ENCODE assay signal across 8 mouse cellular contexts in genomic region chr9:69398453-69398850, GRCm38 (mm10). TPM values are rescaled to one million over a fixed set of nuclear protein-coding genes. Genes with fewer than 3 reads are reported as not detected.
DNase-seq lines count a peak whose midpoint lies in the region; ATAC-seq and TF ChIP-seq lines count a peak whose summit lies in the region.

No protein-coding gene starts in this region.

- intact Hi-C loops in left cerebral cortex, postnatal 14 days (cut with DNase I): no loop called here

- H3K36me3 ChIP-seq in midbrain, embryonic 16.5 days (ENCODE audit: control insufficient read depth, insufficient read depth, low read length): no peaks in the 10 kb centered on the region

- H3K27me3 ChIP-seq in midbrain, embryonic 16.5 days (ENCODE audit: control insufficient read depth, insufficient read depth, low read depth, low read length): no peaks in the 10 kb centered on the region

- no peaks in the 10 kb centered on the region for H3K9me3 ChIP-seq in midbrain, embryonic 16.5 days (replicated peaks; ENCODE audit: control insufficient read depth, low read length, poor library complexity, severe bottlenecking)

- H3K4me1 ChIP-seq in cortical plate, adult 2 months (ENCODE audit: control insufficient read depth, insufficient read depth, low read length): peaks cover 3% of the 10 kb centered on the region; the same call in 1 of the 2 replicates
- peaks cover 7% of the 10 kb centered on the region for H3K4me1 ChIP-seq in midbrain, embryonic 16.5 days (ENCODE audit: control insufficient read depth, insufficient read depth, low read length)

- peak; percentile 22 for ATAC-seq in inflammation-experienced regulatory T-cells, adult 6 months
- peak; percentile 38; the same call in 1 of the 2 replicates for ATAC-seq in midbrain, embryonic 16.5 days

- H3K27ac ChIP-seq in layer of hippocampus, adult 2 months: peak overlapping the region; percentile 97
- H3K27ac ChIP-seq in cortical plate, adult 2 months (ENCODE audit: insufficient read depth, low read length): peak overlapping the region; percentile 92; the same call in 1 of the 2 replicates
- H3K27ac ChIP-seq in midbrain, embryonic 16.5 days (ENCODE audit: low read length): peak overlapping the region; percentile 90

- 17% methylated on average over 10 of the region's 10 CpGs for WGBS in midbrain, embryonic 16.5 days

- H3K4me2 ChIP-seq in midbrain, embryonic 16.5 days (ENCODE audit: low read length): peak overlapping the region; percentile 75

- peak in 1 of 2 experiments; percentile 10 for DNase-seq in layer of hippocampus, adult 2 months (ENCODE audit: low spot score in 2 of 2)
- DNase-seq in layer of hippocampus, adult 9-11 months: no peak
- no peak for DNase-seq in adrenal gland, adult 8-10 months
- no peak for DNase-seq in layer of hippocampus, adult 18-20 months (ENCODE audit: low spot score in 2 of 2)
- DNase-seq in left cerebral cortex, postnatal 14 days (ENCODE audit: low spot score in 2 of 2): no peak

- TF ChIP-seq CTCF in layer of hippocampus, adult 2 months (conservative IDR thresholded peaks at IDR 0.05): no peak
- no peak for TF ChIP-seq CTCF in cortical plate, adult 2 months (IDR thresholded peaks at IDR 0.05; ENCODE audit: extremely low read depth, insufficient read depth, low read length)

- H3K9ac ChIP-seq in midbrain, embryonic 16.5 days (ENCODE audit: low read depth, low read length): peak overlapping the region; percentile 88

- H3K4me3 ChIP-seq in layer of hippocampus, adult 2 months: peak overlapping the region; percentile 89
- H3K4me3 ChIP-seq in cortical plate, adult 2 months (ENCODE audit: insufficient read depth, low read length): peak overlapping the region; percentile 91
- H3K4me3 ChIP-seq in midbrain, embryonic 16.5 days (ENCODE audit: low read depth, low read length): peak overlapping the region; percentile 66

- TF ChIP-seq POLR2A in cortical plate, adult 2 months (IDR thresholded peaks at IDR 0.05; ENCODE audit: extremely low read depth, insufficient read depth, low read length): no peak

RNA-seq across cellular contexts. Expression of gene Ice2, which starts 0.7 kb away (rescaled TPM):
- 10 to 100 TPM; 12.1 to 12.3 TPM for total RNA-seq in layer of hippocampus, adult 2 months (2021)
- polyA plus RNA-seq in cortical plate, adult 2 months (2012; rRNA removed): 7.6 TPM in 2 replicates
- 10 to 100 TPM; 11.1 to 22.0 (median 21.5) TPM for polyA plus RNA-seq in inflammation-experienced regulatory T-cells, adult 6 months (2017; shearing (Covaris generic))
- 9.8 and 11.7 TPM in 2 replicates for polyA plus RNA-seq in midbrain, embryonic 16.5 days (2015; fragmentation: Nextera tagmentation; extraction: Ambion mirVana)
- 10 to 100 TPM; 13.9 to 22.5 (median 18.6) TPM for total RNA-seq in adrenal gland, adult 8-10 months (2022)
- 10 to 100 TPM; 10.8 to 11.4 TPM for total RNA-seq in layer of hippocampus, adult 18-20 months (2021)
- 10 to 100 TPM in 1 of 2 experiments, 1 to 10 TPM in 1; 7.4 to 10.9 TPM for total RNA-seq in left cerebral cortex, postnatal 14 days (2021)

RNA-seq across cellular contexts. Expression of gene Anxa2, which starts 55.0 kb away (rescaled TPM):
- 1 to 10 TPM; 8.8 to 9.6 TPM for total RNA-seq in layer of hippocampus, adult 2 months (2021)
- polyA plus RNA-seq in cortical plate, adult 2 months (2012; rRNA removed): 18.0 and 23.7 TPM in 2 replicates
- polyA plus RNA-seq in inflammation-experienced regulatory T-cells, adult 6 months (2017; shearing (Covaris generic)): 100 to 1,000 TPM; 114 to 717 (median 120) TPM
- 95.3 and 96.4 TPM in 2 replicates for polyA plus RNA-seq in midbrain, embryonic 16.5 days (2015; fragmentation: Nextera tagmentation; extraction: Ambion mirVana)
- total RNA-seq in adrenal gland, adult 8-10 months (2022): 100 to 1,000 TPM; 281 to 586 (median 466) TPM
- total RNA-seq in layer of hippocampus, adult 18-20 months (2021): 1 to 10 TPM; 8.7 to 9.2 TPM
- 10 to 100 TPM; 14.4 to 18.8 TPM for total RNA-seq in left cerebral cortex, postnatal 14 days (2021)

Comparison
In these comparisons a context has a peak if more than half of its experiments do, and no peak if none do; other contexts are left out.
1. RNA of gene Anxa2, which starts 55.0 kb away (total RNA-seq): 281 to 586 TPM in adrenal gland, adult 8-10 months; 14.4 to 18.8 TPM in left cerebral cortex, postnatal 14 days, 8.8 to 9.6 TPM in layer of hippocampus, adult 2 months and 8.7 to 9.2 TPM in layer of hippocampus, adult 18-20 months; every median in the first group is over 10 times any median in the second.
2. Peak in every context shown above with its lines, with median percentiles within 50 percentile points of each other: H3K27ac ChIP-seq and H3K4me3 ChIP-seq.